Mouse (Mus musculus): ENCODE results near the gene Cd24a.

Cd24a gene

GRCm38 (mm10) chr10:43629216-43629615 is 51.1 kb downstream of the Cd24a start:
- 78% methylated on average over 5 of the region's 5 CpGs for WGBS

- 68% methylated on average over 4 of the region's 4 CpGs for WGBS
Observed at GRCm38 (mm10) chr10:43630634-43631033, 52.5 kb downstream of the Cd24a start.

DNA sequence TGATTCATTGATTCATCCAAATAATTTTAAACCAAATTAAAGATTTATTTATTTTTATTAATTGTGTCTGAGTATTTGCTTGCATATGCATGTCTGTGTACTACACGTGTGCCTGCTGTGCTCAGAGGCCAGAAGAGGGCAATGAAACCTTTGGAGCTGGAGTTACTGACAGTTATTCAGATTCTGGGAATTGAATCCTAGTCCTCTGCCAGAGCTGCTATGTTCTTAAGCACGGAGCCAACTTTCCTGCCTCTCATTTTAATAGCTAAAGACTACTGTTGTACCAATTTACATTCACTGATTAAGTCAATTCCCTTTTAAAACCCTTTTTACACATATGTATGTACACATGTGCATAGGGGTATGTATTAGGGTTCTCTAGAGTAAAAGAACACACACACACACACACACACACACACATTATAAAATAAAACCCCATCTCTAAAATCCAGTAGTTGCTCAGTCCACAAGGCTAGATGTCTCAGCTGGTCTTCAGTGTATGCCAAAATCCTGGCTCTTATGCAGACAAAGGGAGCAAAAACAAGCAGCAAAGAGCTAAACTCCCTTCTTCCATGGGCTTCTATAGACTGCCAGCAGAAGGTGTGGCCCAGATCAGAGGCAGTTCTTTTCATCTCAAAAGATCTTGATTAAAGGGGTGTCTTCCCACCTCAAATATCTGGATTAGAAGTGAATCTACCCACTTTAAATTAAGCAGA is 53.7 kb downstream of the Cd24a start:
- 44% methylated on average over 2 of the region's 2 CpGs for WGBS

GRCm38 (mm10) chr10:43633117-43633516 is 55.0 kb downstream of the Cd24a start:
- 87% methylated on average over 4 of the region's 4 CpGs for WGBS

Measured in cerebral cortex, adult 2 months (tissue).